Mouse (Mus musculus) kidney, adult 11 months (tissue): ENCODE measurements at regions not wholly inside any gene's neighbourhood (a gene's known extent, or its start where the extent isn't known, plus 50 kb on each side); places are given as distances from the start of the nearest gene placed in this dataset.

ENCODE experiments used
- DNase-seq: peaks from one replicate; pipeline ENCODE4 v3.0.0; 2022

- DNase-seq, result no peak
These were observed 59.6 kb downstream of the Npy1r start for GRCm38 (mm10) chr8:66756639-66757038.

GRCm38 (mm10) chr8:66757830-66758229, 60.8 kb downstream of the Npy1r start:
- no peak for DNase-seq

- no peak for DNase-seq
These were observed 61.5 kb downstream of the Npy1r start for GRCm38 (mm10) chr8:66758519-66758918.

GRCm38 (mm10) chr8:66759716-66760115, 62.7 kb downstream of the Npy1r start:
- no peak for DNase-seq

- DNase-seq, result no peak
These were observed 64.1 kb downstream of the Npy1r start for GRCm38 (mm10) chr8:66760958-66761583.

- DNase-seq, result no peak
These were observed 68.1 kb downstream of the Npy1r start for GRCm38 (mm10) chr8:66764992-66765528.

- no peak for DNase-seq
These were observed 71.5 kb downstream of the Npy1r start for GRCm38 (mm10) chr8:66768379-66768969.

GRCm38 (mm10) chr8:66771111-66771510, 74.1 kb downstream of the Npy1r start:
- DNase-seq, result no peak

GRCm38 (mm10) chr8:66772653-66773052, 75.7 kb downstream of the Npy1r start:
- peak; percentile 4 for DNase-seq

- DNase-seq, result no peak
These were observed 80.3 kb downstream of the Npy1r start for GRCm38 (mm10) chr8:66777115-66777877.

- DNase-seq, result no peak
These were observed 80.4 kb upstream of the Naf1 start for GRCm38 (mm10) chr8:66779622-66780021.

- no peak for DNase-seq
These were observed 77.4 kb upstream of the Naf1 start for GRCm38 (mm10) chr8:66782656-66783055.

- DNase-seq, result no peak
These were observed 74.0 kb upstream of the Naf1 start for GRCm38 (mm10) chr8:66785996-66786395.
